Mouse (Mus musculus) ovary, postnatal 10 days (tissue): ENCODE results near the gene 4930523C07Rik.

Source experiments
- DNase-seq: peaks from one replicate; pipeline ENCODE4 v3.0.0; 2022; ENCODE audit warnings: low spot score

The 4930523C07Rik gene

GRCm38 (mm10) chr1:160046786-160047185 lies 2.6 kb downstream of the 4930523C07Rik start:
- DNase-seq = no peak

GRCm38 (mm10) chr1:160047481-160047931 lies 3.3 kb downstream of the 4930523C07Rik start:
- no peak for DNase-seq

DNA sequence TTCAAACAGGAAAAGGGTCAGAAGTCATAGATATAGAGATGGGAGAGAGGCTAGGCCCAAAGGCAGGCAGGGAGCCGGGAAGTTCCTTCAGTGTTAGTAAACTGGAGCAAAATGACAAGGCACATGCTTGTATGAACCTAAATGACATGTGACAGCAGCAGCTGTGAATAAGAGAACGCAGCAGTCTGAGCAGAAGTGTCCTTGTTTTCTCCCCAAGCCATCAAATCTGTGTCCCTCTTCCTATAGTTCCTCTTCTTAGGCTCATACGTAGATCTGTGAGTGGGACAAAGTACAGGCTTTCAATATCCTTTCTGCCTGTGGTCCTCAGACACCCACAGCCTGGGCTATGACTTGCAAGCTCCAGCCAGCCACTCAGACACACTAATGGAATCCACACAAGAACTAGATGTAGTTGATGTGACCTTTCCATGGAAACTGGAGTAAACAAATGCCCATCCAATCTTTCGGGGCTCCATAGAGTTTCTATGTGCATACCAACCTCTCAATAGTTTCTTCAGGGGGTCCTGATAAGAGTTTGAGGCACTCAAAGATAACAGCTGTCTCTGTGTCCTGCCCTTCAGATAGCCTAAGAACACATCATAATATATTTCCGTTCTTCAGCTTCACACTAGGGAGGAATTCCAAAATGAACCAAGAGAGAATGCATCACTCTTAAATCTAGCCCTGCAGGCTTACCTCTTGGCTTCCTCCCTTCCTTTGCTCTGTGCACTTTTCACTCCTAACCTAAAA lies 5.1 kb downstream of the 4930523C07Rik start:
- no peak for DNase-seq

DNA sequence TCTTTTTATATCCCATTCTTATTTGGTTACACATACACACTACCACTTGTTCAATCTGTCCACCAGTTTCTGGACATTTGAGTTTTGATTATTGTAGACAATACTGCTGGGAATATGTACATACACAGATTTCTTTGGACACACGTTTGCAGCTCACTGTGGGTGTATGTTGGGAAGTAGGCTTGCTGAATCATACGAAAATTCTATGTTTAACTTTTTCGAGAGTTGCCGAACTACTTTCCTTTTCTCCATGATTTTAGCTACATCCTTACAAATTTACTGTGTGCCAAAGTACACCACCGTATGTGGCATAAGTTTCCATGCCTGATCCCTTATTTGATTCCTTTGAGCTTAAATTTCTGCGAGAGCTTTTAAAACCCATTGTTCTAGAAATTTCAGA lies 6.7 kb downstream of the 4930523C07Rik start:
- no peak for DNase-seq

DNA sequence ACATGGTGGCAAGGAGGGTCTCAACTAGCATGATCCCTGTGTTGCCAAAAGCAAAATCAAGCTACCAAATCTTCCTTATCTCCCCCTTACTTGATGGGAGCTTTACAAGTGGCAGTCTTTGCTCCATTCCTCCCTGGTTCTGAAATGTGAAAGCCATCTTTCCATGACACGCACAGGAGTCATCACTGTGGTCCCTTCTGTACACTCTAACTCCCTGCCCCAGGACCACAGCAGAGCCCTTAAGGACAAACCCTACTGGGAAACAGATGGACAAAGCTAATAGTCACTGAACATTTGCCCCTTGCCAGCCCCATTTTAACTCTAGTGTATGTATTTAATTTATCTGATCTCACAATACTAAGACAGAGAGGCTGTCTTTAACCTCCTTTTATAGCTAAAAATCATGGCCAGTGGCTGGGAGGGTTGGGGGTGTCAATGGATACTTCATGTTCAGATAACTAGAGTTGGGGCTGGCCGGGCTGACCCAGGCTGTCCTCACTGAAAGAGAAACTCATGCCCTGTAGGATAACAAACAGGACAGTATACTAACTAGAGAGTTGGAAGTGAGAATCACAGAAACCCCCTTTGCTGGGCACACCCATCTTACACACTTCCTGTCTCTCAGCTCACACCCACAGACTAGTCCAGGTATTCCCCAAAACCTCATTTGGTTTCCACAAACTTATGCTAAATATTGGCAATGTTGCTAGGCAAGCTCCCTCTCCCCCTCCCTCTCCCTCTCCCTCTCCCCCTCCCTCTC lies 8.6 kb downstream of the 4930523C07Rik start:
- no peak for DNase-seq

DNA sequence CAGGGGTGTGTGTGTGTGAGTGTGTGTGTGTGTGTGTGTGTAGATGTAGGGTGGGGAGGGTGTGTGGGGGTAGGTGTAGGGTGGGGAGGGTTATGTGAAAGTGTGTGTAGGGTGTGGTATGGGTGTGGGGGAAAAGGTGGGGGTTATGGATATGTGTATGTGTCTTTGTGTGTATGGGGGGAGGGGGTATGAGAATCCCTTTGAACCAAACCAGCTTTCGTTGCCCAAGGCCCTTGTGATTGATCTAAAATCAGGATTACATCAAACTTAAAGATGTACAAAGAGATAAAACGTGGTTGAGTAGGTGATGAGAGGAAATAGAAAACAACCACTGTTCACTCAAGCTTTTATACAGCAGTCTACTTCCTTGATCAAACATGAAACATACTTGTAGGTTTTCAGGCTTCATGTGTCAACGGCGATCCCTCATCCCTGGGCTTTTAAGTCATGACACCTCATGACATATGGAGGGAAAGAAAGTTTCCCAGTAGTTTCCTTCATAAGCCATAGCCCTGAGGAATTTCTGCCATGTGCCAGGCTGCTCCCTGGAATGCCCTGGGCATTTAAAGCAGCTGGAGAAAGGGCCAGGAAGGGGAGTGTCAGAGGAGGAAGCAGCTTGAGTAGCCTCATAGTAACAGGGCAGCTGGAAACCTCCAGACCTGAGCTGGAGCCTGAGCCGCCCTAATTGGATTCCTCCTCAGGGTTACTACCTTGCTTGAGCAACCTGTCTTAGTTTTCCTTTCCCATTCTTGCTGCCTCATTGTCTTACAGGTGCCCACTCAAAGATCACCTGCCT lies 9.5 kb downstream of the 4930523C07Rik start:
- DNase-seq = no peak

- no peak for DNase-seq
These were observed 10.3 kb downstream of the 4930523C07Rik start for GRCm38 (mm10) chr1:160054366-160055078.

- no peak for DNase-seq
These were observed 13.5 kb downstream of the 4930523C07Rik start for GRCm38 (mm10) chr1:160057657-160058056.

DNA sequence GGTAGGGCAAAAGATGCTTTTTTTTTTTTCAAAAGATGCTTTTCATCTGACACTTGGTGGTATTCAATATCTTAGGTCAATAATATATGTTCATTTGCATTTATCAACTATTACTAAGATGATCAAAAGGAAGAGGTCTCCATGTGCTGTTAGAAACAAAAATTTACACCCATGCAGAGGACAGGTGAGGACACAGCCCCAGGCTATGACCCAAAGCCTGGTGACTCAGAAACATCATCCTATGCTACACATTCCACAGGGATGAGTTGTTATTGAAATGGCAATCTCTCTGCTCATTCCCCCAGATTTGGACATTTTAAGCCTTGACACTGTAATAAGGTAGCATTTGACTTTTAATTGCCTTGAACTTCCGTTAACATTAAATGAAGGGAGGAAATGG lies 15.7 kb downstream of the 4930523C07Rik start:
- no peak for DNase-seq

DNA sequence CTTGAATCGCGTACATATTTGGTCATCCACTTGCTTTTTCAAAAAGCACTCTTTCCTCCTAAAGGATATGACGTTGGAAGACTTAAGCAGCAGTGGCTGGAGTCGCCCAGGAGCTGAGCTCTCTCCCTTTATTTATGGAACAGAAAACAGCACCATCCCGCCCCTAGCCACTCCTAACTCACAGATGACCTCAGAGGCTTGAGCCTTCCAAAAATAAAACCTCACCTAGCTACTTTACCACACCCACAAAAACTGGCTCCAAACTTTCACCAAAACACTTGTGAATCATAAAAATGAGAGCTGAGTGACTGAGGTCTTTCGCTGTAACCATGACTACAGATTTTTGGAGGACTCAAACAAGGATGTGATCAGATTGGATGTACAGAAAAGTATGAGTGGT lies 16.4 kb downstream of the 4930523C07Rik start:
- DNase-seq = no peak

DNA sequence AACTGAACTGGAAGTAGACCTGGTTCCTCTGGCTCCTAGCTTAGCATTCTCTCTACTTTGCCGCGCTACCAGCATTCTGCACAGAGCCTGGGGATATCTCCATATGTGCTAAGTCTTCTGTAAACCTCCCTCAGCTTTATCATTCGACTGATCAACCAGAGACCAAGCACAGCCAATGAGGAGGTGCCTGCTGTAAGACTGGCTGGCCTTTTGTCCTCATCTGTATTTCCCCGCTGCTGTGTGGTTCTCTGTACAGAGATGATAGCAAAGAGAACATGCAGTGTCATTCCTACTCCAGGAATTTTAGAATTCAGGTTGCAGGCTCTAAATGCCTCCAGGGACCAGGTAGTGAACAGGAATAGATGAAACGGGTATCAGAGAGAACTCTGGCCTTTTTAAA lies 17.1 kb downstream of the 4930523C07Rik start:
- DNase-seq = no peak

GRCm38 (mm10) chr1:160061725-160062366 lies 17.7 kb downstream of the 4930523C07Rik start:
- DNase-seq = no peak

GRCm38 (mm10) chr1:160064547-160065144 lies 20.5 kb downstream of the 4930523C07Rik start:
- DNase-seq = no peak

GRCm38 (mm10) chr1:160078882-160079661 lies 34.9 kb downstream of the 4930523C07Rik start:
- no peak for DNase-seq

DNA sequence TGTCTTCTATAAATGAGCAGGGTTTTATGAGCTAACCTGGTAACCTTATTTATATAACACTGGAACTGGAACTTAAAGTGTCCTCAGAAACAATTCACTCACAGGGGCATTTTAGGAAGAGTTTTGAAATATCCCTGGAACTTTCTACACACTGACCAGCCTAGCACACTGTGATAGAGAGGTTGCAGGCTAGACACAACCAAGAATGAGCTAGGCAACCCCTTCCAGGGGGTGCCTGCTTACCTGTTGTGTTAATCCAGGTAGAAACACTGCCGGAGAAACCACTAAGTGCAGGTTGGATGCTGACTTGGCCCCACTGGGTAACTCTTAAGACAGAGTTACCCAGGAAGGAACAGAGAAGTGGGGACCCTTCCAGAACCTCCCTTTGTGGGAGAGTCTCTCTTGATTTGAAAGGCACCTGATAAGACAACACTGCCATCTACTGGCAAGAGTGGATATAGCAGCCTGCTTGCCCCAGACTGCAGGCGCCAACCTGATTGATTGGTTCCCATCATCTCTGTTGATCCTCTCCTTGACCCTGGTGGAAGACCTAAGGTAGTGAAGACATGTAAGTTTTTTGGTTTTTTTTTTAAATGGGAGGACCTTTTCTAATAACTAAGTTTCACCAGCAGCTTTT lies 36.7 kb downstream of the 4930523C07Rik start:
- peak; percentile 63 for DNase-seq

DNA sequence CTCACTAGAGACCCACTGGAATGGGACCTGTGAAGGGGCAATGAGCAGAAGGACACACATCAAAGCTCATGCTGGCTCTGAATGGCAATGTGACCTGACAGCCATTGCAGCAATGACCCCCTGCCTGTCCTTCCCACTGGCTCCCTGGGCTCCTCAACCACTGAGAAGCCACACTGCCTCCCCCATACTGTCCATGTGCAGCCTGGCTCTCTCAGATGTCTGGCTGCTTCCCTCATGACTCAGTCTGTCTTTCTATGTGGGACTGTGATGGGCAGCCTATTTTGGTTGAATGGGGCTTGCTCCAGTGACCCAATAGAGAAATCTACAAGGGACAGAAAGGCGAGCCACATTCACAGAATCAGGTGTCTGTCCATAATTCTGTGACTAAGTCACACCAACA lies 38.5 kb downstream of the 4930523C07Rik start:
- DNase-seq = no peak

GRCm38 (mm10) chr1:160084239-160084638 lies 40.1 kb downstream of the 4930523C07Rik start:
- no peak for DNase-seq

DNA sequence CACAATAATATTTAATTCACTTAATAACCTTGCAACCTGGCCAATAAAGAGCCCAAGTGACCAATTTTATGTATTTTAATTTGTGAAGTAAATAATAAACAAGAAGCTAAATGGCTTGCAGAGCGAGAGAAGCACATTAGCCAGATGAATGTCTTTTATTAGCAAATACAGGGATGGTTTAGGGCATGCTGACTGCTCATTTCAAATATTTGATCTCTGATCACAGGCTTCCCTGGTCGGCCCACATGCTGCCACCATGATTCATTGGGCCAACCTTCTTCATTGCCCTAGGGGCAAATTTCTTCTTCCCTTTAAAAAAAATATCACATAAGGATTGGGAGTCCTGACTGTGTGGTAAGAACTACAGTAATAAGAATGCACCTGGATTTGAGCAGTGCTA lies 42.5 kb downstream of the 4930523C07Rik start:
- no peak for DNase-seq

- DNase-seq = no peak
These were observed 55.6 kb downstream of the 4930523C07Rik start for GRCm38 (mm10) chr1:160099659-160100302.
